Mouse (Mus musculus) ES-Bruce4 (cell line): ENCODE measurements around the gene Fhl1.

Source experiments
- CTCF ChIP-seq: IDR thresholded peaks from one replicate; pipeline ENCODE4 v1.8.1; 2011; ENCODE audit warnings: low read depth, low read length
- EP300 ChIP-seq: IDR thresholded peaks from 2 replicates; pipeline ENCODE4 v1.6.1; 2011; ENCODE audit warnings: low read depth, low read length; ENCODE audit not compliant: insufficient read depth
- POLR2A ChIP-seq: IDR thresholded peaks from one replicate; pipeline ENCODE4 v1.8.1; 2011; ENCODE audit warnings: low read length; ENCODE audit not compliant: insufficient read depth

DNA sequence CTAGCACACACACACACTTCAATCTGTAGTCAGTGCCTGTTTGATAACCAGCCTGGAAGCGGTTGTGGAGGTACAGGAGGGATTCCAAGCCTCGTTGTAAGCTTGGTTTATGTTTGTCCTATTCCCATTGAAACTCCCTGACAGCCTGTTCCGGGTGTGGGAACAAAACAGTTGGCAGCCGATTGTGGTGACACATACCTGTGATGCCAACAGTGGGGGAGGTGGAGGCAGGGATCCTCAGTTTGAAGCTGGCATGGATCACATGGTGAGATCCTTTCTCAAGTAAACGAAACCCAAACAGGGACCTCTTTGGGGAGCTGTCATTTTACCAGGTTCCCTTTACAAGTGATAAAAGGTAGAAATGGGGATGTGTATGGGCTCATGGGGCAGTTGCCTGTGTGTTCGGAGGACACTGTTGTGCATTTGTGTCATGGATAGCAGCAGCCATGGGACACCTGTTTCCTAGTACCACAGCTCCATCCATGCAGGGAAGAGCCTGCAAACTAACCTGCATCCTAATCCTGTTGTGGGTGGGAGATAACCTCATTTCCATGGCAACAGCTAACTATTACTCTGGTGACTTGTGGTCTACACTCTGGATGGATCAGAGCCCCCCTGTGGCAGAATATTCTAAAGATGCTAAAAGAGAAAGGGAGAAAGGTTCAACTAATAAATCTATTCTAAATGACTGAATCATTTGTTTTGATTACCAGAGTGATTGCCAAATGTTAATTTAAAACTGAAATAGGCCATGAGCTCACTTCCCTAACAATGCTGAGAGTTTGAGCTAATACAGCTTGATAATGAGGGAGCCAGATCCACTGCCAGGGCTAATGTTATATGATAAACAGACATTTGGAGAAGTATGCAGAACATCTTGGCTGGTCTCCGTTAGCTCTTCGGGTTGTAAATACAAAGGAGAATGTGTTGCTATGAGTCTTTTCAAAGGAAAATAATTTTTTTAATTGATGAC lies 22.0 kb downstream of the Fhl1 start:
- TF ChIP-seq EP300 (no peak), POLR2A (no peak), CTCF (no peak)
